Mouse (Mus musculus) myocyte (in vitro differentiated cells): Measurements from ENCODE around the gene Otof. TPM values are rescaled to one million over a fixed set of nuclear protein-coding genes. Genes with fewer than 3 reads are reported as not detected.

Experiments
- H3K27me3 ChIP-seq: one replicate; pipeline ENCODE4 v1.6.1; 2011; ENCODE audit not compliant: control insufficient read depth, insufficient read depth, insufficient read length
- H3K36me3 ChIP-seq: one replicate; pipeline ENCODE4 v1.6.1; 2011; ENCODE audit not compliant: control insufficient read depth, insufficient read depth
- H3K4me2 ChIP-seq: one replicate; pipeline ENCODE4 v1.6.1; 2011; ENCODE audit warnings: low read depth, control low read depth
- H3K4me3 ChIP-seq: one replicate; pipeline ENCODE4 v1.5.1; 2011; ENCODE audit warnings: mild to moderate bottlenecking, control low read depth, moderate library complexity
- H3K79me2 ChIP-seq: one replicate; pipeline ENCODE4 v1.6.1; 2011; ENCODE audit not compliant: control insufficient read depth, insufficient read depth
- H3ac ChIP-seq: one replicate; pipeline ENCODE4 v1.6.1; 2011; ENCODE audit not compliant: control insufficient read depth, insufficient read length
- CEBPB ChIP-seq: IDR thresholded peaks from 2 replicates; pipeline ENCODE4 v1.6.1; 2011; ENCODE audit warnings: mild to moderate bottlenecking, moderate library complexity; ENCODE audit not compliant: poor library complexity, insufficient read depth, severe bottlenecking
- E2F4 ChIP-seq: IDR thresholded peaks from one replicate; pipeline ENCODE4 v1.6.1; 2011; ENCODE audit warnings: mild to moderate bottlenecking, control low read depth, moderate library complexity; ENCODE audit not compliant: insufficient read depth
- MAX ChIP-seq: IDR thresholded peaks from one replicate; pipeline ENCODE4 v1.6.1; 2011; ENCODE audit warnings: low read depth, mild to moderate bottlenecking, control low read depth
- MYOD1 ChIP-seq, 3 experiments: IDR thresholded peaks; one replicate each; pipeline ENCODE4 v1.6.1; 2011; ENCODE audit warnings: control low read depth in 2 of 3, low read depth in 2 of 3, mild to moderate bottlenecking in 2 of 3, moderate library complexity in 1 of 3; ENCODE audit not compliant: insufficient read length in 2 of 3, control insufficient read depth in 1 of 3
- MYOG ChIP-seq, 3 experiments: IDR thresholded peaks; one replicate each; pipeline ENCODE4 v1.6.1; 2011; ENCODE audit warnings: control low read depth in 2 of 3, low read depth in 2 of 3, mild to moderate bottlenecking in 2 of 3; ENCODE audit not compliant: insufficient read length in 2 of 3, control insufficient read depth in 1 of 3, insufficient read depth in 1 of 3
- POLR2A ChIP-seq: IDR thresholded peaks from one replicate; pipeline ENCODE4 v1.6.1; 2011; ENCODE audit warnings: low read depth, mild to moderate bottlenecking, control low read depth, moderate library complexity; ENCODE audit not compliant: insufficient read length
- POLR2AphosphoS2 ChIP-seq: IDR thresholded peaks from one replicate; pipeline ENCODE4 v1.6.1; 2011; ENCODE audit warnings: low read depth, control low read depth; ENCODE audit not compliant: insufficient read length
- REST ChIP-seq: IDR thresholded peaks from one replicate; pipeline ENCODE4 v1.6.1; 2011; ENCODE audit warnings: mild to moderate bottlenecking, control low read depth, moderate library complexity; ENCODE audit not compliant: insufficient read depth, insufficient read length
- SRF ChIP-seq: IDR thresholded peaks from one replicate; pipeline ENCODE4 v1.6.1; 2011; ENCODE audit warnings: low read depth; ENCODE audit not compliant: control insufficient read depth, insufficient read length
- TCF12 ChIP-seq: IDR thresholded peaks from one replicate; pipeline ENCODE4 v1.6.1; 2011; ENCODE audit warnings: mild to moderate bottlenecking, control low read depth; ENCODE audit not compliant: poor library complexity, insufficient read depth, severe bottlenecking
- TCF3 ChIP-seq: IDR thresholded peaks from one replicate; pipeline ENCODE4 v1.6.1; 2011; ENCODE audit warnings: low read depth, control low read depth; ENCODE audit not compliant: insufficient read length
- USF1 ChIP-seq: IDR thresholded peaks from one replicate; pipeline ENCODE4 v1.6.1; 2011; ENCODE audit warnings: low read depth, mild to moderate bottlenecking, control low read depth, moderate library complexity
- polyA plus RNA-seq: library from polyadenylated mRNA; unstranded; fragments of >200 nt; fragmentation: generic; extraction: Trizol; gene quantifications from one replicate; pipeline ENCODE4 v1.2.1, GENCODE M21; 2012; ENCODE audit warnings: missing spikeins

The Otof gene
- polyA plus RNA-seq, 1 experiment = not detected

DNA sequence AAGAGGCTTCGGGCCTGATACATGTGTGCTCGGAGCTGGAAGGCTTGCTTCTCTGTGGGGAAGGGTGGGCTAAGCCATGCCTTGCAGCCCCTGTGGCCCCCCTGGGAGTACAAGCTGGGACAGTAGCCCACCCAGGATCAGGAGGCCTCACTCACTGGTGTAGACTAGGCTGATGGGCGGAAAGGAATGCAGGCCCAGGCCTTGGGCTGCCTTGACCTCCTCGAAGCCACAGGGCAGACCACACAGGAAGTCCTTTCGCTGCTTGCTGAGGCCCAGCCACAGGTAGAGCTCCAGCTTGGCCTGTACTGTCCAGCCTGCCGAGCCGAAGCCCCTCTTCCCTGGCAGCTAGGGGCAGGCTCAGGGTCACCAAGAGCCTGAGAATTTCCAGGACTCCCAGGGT is 78.9 kb downstream of the Otof start:
- Histone ChIP-seq H3K36me3 (no peaks in the 10 kb centered on the region), H3K4me2 (no peak overlapping the region), H3ac (no peak overlapping the region), H3K27me3 (peaks cover 84% of the 10 kb centered on the region), H3K79me2 (no peaks in the 10 kb centered on the region), H3K4me3 (no peak overlapping the region)
- TF ChIP-seq E2F4 (no peak), TCF12 (no peak), POLR2AphosphoS2 (no peak), SRF (no peak), TCF3 (no peak), POLR2A (no peak)

DNA sequence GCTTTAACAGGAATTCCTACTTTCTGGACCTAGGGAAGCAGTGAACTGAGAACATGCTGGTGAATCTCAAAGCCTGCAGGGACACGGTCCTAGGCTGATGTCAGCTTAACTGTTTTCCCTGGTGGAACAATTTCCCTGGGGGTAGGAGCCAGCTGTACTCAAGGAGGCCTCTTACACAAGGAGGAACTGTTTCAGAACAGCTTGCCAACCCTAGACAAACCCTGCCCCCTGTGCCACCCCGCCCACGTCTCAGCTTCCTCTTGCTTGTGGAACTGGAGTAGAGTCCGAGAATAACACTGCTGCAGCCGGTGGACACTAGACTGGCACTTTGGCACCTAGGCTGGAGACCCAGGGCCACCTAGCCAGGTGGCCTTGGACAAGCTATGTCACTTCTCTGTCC is 92.3 kb downstream of the Otof start:
- H3K4me3 ChIP-seq = no peak overlapping the region
- TF ChIP-seq E2F4 = no peak
- TF ChIP-seq MAX = no peak
- no peak overlapping the region for H3K4me2 ChIP-seq
- H3K79me2 ChIP-seq = no peaks in the 10 kb centered on the region
- H3K27me3 ChIP-seq = peaks cover 64% of the 10 kb centered on the region
- no peak overlapping the region for H3ac ChIP-seq
- no peaks in the 10 kb centered on the region for H3K36me3 ChIP-seq

DNA sequence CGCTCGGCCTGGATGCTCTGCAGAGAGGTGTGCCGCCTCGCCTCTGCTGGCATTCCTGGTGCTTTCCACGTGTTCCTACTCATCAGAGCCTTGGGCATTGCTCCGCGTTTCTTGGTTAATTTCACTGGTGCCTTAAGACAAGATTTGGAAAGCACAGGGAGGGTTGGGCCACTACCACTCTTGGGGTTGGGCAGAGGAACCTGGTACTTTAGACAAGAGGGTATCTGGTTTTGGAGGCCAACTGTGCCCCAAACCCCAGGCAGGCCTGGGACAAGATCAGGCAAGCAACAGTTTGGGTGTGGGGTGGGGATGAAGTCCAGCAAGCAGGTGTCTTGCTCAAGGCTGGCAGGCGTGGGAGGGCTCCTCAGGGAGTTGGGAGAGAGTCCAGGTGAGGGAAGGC is 94.3 kb downstream of the Otof start:
- TF ChIP-seq MYOG (IDR thresholded peaks at IDR 0.05; ENCODE audit: control insufficient read depth in 1 of 3, insufficient read depth in 1 of 3, insufficient read length in 2 of 3, low read depth in 2 of 3) (no peak), POLR2A (no peak)
- H3K27me3 ChIP-seq = peaks cover 48% of the 10 kb centered on the region
- no peak overlapping the region for H3ac ChIP-seq
- no peak overlapping the region for H3K4me2 ChIP-seq
- no peaks in the 10 kb centered on the region for H3K36me3 ChIP-seq
- H3K79me2 ChIP-seq = no peaks in the 10 kb centered on the region
- H3K4me3 ChIP-seq = no peak overlapping the region

DNA sequence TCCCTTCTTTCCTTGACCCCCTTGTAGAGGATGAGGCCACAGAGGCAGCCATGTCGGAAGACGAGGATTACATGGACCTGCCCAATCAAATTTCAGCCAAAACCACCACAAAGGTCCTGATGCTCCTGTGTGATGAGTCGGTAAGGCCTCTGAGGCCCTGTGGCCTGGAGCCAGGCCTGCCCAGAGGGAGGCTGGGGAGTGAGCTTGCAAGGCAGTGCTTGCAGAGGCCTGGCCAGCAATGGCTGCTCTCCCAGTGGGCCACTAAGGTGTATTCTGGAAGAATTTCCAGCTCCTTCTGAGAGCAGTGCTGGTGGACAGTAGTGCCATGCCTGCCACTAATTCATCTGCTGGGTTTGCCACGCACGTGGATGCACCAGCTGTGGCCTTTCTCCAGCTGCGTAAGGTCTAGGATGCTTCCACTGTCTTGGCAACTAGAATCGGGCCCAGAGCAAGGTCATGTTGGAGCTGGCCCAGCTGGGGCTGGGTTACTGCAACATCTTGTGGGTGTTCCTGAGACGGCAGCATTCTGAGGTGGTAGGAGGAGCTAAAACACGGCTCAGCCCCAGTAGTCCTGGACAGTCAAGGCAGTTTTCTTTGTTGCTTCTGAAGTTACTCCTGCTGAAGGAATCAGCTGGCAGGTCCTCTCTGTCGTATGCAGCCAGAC is 103.2 kb downstream of the Otof start:
- no peaks in the 10 kb centered on the region for H3K79me2 ChIP-seq
- H3K4me2 ChIP-seq = no peak overlapping the region
- no peaks in the 10 kb centered on the region for H3K36me3 ChIP-seq
- H3K27me3 ChIP-seq = peaks cover 6% of the 10 kb centered on the region
- TF ChIP-seq SRF = no peak
- TF ChIP-seq POLR2AphosphoS2 = no peak
- TF ChIP-seq TCF12 = no peak
- TF ChIP-seq POLR2A = no peak
- no peak for TF ChIP-seq TCF3
- TF ChIP-seq MYOD1 (IDR thresholded peaks at IDR 0.05; ENCODE audit: control insufficient read depth in 1 of 3, insufficient read length in 2 of 3, low read depth in 2 of 3) = no peak
- no peak for TF ChIP-seq CEBPB
- no peak for TF ChIP-seq USF1
- H3K4me3 ChIP-seq = no peak overlapping the region
- no peak overlapping the region for H3ac ChIP-seq

DNA sequence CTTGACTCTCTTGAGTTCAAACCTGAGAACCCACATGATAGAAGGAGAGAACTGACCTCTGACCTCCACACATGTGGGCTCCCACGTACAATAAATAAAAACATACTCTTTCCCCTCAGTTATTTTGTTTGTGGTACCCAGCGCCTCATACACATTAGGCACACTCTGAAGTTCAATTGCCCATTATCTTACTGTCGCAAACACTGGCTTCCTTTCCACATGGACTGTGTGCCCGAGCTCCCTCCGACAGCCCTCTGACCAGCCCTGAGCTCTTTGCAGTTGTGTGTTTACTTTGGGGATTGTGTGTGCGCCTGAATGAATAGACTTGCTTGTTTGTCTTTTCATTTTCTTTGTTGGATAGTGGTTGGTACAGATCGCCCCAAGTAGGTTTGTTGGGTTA is 105.1 kb downstream of the Otof start:
- Histone ChIP-seq H3K36me3 (no peaks in the 10 kb centered on the region), H3K4me2 (no peak overlapping the region), H3K4me3 (no peak overlapping the region), H3K79me2 (no peaks in the 10 kb centered on the region), H3ac (no peak overlapping the region), H3K27me3 (peaks cover 6% of the 10 kb centered on the region)
- TF ChIP-seq POLR2AphosphoS2 = no peak
- TF ChIP-seq POLR2A = no peak
- no peak for TF ChIP-seq CEBPB
- TF ChIP-seq REST = no peak
- TF ChIP-seq TCF12 = no peak

DNA sequence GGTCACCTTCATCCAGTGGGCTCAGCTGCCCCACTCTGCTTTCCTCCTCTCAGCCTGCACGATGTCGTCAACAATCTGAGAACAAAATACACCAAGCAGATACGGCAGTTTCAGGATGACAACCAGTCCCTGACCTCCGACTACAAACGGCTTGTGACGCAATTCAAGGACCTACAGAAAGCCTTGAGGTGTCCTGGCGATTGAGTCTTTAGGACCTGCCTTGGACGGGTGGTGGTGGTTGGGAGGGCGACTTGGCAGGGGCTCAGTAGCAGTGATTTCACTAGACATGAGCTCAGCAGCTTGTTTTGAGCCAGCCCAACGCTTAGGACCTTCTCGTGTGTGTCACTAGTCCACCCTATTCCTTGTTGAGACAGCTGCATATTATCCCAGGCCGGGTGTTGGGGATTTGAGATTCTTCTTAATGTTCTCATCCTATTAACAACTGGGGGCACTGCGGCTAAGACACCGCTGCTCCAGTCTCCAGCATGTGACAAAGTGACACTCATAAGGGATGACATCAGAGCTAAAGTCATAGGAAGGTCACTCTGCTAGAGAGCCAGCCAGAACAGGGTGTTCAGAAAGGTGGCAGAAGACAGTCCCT is 106.1 kb downstream of the Otof start:
- Histone ChIP-seq H3K79me2 (no peaks in the 10 kb centered on the region), H3ac (no peak overlapping the region), H3K27me3 (no peaks in the 10 kb centered on the region), H3K4me3 (no peak overlapping the region), H3K4me2 (no peak overlapping the region), H3K36me3 (no peaks in the 10 kb centered on the region)
- TF ChIP-seq TCF3 (no peak), MYOG (IDR thresholded peaks at IDR 0.05; ENCODE audit: control insufficient read depth in 1 of 3, insufficient read depth in 1 of 3, insufficient read length in 2 of 3, low read depth in 2 of 3) (no peak), CEBPB (no peak), E2F4 (no peak), REST (no peak), POLR2AphosphoS2 (no peak), SRF (no peak), USF1 (no peak), TCF12 (no peak), MYOD1 (IDR thresholded peaks at IDR 0.05; ENCODE audit: control insufficient read depth in 1 of 3, insufficient read length in 2 of 3, low read depth in 2 of 3) (no peak), MAX (no peak)
